Mouse (Mus musculus) bone marrow, adult 2 months (tissue): ENCODE data around the gene Lonp2.

Experiments
- CTCF ChIP-seq: fragments of 200-500 bp; IDR thresholded peaks from 2 replicates; pipeline ENCODE4 v1.5.1; 2011; ENCODE audit warnings: low read length, control low read depth; ENCODE audit not compliant: control insufficient read depth, insufficient read depth
- POLR2A ChIP-seq: fragments of 200-500 bp; IDR thresholded peaks from 2 replicates; pipeline ENCODE4 v1.6.1; 2011; ENCODE audit warnings: low read depth, mild to moderate bottlenecking, control low read depth, low read length, borderline replicate concordance; ENCODE audit not compliant: control insufficient read depth

- TF ChIP-seq POLR2A: no peak
- TF ChIP-seq CTCF: no peak
Measured at GRCm38 (mm10) chr8:86695703-86696102, 71.9 kb downstream of the Lonp2 start.
